Mouse (Mus musculus) heart, postnatal 25 days (tissue): Measurements from ENCODE around the gene Pde9a. TPM values are rescaled to one million over a fixed set of nuclear protein-coding genes. Genes with fewer than 3 reads are reported as not detected.
"Not testable (repeated sequence)": the region's sequence is repeated elsewhere in the genome, so short reads cannot be mapped to it uniquely, and the experiment has no call there.

Experiments used
- DNase-seq: peaks from one replicate; pipeline ENCODE4 v3.0.0; 2022; ENCODE audit warnings: low spot score
- intact Hi-C: fragments of 180-260 bp; cut with DNase I; formaldehyde crosslinking; loops from one replicate; pipeline ENCODE4 v1.15.1; 2025
- total RNA-seq, 2 experiments: library from RNA; stranded (reverse); gene quantifications; 2 replicates each; pipeline ENCODE4 v1.2.3; 2021

Gene Pde9a
- total RNA-seq = 1 to 10 TPM; 5.1 to 6.7 TPM

DNA sequence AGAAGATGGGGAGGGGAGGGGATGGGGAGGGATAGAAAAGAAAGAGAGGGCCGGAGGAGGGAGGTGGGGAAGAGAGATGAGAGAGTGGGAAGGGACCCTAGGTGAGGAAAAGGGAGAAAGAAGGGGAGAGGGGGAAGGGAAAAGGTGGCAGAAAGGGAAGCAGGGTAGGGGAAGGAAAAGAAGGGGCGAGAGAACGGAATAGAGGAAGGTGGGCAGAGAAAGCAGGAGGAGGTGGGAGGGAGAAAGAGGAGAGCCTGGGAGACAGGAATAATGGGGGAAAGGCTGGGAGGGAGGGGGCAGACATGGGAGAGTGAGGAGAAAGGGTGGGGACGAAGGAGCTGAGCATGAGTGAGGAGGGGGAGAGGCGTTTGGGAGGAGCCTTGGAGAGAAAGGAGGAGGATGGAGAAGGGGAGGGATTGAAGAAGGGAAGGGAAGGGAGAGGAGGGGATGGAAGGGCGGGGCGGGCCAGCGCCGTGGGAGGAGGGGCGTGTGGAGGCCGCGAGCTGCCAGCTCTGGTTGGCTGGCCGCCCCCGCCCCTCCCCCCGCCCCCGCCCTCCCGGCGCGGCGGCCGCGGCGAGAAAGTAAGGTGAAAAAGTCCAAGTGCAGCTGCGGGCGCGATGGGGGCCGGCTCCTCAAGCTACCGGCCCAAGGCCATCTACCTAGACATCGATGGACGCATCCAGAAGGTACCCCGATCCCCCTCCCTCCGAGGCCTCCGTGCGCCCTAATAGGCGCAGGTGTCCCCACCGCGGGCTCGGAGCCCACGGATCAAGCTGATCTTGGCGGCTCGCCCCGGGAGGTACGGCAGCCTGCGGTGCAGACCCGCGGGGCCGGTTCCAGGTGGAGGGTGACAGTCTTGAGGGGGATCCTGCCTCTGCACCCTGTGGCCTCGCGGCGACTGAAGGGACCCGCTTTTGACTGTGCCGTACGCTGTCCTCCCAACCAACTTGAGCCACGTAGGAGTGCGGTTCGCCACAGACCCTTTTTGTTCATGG is at the start of gene Pde9a:
TSS of gene Pde9a (plus strand) at position 540 of the 995 bp plus-strand sequence.
- intact Hi-C loops = loop anchor here (5.0 kb wide), 1 partner anchor 41 kb away; no protein-coding TSS in a partner anchor
- DNase-seq = peak; percentile 9

GRCm38 (mm10) chr17:31339769-31340168 is 46.2 kb upstream of the Pde9a start:
- intact Hi-C loops = loop anchor here (5.0 kb wide), 1 partner anchor 202 kb away; no protein-coding TSS in a partner anchor
- DNase-seq = no peak

DNA sequence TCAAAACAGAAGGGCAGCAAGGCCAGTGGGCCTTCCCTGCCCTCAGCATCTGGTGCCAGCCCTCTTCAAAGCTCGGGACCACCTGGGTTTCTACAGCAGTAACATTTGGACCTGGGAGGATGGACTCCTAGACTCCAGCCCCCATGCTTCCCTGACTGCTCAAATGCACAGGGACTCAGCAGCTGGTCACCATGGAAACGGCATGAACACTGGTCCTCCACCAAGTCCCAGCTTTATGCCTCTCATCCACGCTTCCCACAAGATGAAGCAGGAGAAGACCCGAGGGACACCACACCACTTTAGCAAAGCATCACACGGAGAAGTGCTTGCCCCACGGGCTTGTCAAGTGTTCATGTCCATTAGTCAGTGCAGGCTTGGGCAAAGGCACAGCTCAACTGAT is 43.8 kb upstream of the Pde9a start:
- no peak for DNase-seq
- intact Hi-C loops = loop anchor here (5.0 kb wide), 1 partner anchor 205 kb away; no protein-coding TSS in a partner anchor

GRCm38 (mm10) chr17:31344172-31344801 is 41.7 kb upstream of the Pde9a start:
- intact Hi-C loops = loop anchor here (1.0 to 5.0 kb wide), 2 partner anchors 90 to 207 kb away; no protein-coding TSS in a partner anchor
- DNase-seq = peak; percentile 10

DNA sequence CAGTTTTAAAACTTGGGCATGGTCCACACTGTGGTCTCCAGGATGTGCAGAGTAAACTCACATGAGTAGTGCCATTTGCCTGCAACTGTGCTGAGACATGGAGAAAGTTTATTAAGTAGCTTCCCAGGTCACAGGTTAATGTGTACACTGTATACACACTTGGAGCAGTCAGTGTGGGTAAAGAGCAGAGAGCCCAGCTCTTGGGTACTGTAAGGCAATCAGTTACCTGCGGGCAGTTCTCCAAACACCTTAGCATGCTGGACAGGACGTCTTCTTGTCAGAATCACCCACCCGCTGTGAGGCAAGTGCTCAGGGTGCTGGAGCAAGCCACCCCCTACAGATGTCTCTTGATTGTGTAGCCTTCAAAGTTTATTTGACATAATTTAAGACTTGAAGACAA is 41.2 kb upstream of the Pde9a start:
- DNase-seq = no peak
- intact Hi-C loops = loop anchor here (1.0 to 5.0 kb wide), 2 partner anchors 91 to 208 kb away; no protein-coding TSS in a partner anchor

DNA sequence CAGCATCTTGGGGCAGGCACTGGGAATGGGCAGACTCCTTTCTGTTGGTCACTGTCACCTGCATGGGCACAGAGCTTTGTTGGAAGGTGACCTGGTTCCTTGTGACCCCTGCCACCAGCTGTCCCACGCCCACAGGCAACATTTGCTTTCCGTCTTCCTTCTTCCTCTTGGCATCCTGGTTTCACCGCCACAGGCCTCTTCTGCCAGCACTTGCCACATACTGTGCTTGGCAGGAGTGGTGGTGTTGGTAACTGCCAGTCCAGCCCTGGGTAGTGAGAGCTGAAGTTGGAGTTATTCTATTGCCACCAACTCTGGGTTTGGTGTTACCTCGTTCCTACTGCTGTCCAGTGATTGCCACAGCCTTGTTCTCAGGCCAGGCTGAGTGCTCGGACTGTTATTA is 37.9 kb upstream of the Pde9a start:
- no peak for DNase-seq
- intact Hi-C loops = no loop called here

DNA sequence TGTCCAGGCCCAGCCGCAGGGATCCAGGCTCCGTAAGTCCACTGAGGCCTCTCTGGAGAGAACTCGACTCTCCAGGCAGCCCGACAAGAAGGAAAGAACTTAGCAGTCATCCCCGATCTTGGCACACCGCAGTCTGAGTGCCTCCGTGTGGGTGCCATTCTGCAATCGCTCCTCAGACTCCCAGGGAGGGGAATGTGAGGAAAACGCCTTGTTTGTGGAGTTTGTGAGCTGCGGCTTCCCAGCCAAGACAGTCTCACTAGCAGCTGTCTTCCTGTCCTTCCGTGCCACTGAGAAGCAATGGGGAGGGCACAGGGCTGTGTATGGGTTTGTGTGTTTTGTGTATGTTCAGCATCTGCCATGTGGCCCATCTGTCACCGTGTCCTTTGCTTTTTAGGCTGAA is 36.6 kb upstream of the Pde9a start:
- intact Hi-C loops = no loop called here

DNA sequence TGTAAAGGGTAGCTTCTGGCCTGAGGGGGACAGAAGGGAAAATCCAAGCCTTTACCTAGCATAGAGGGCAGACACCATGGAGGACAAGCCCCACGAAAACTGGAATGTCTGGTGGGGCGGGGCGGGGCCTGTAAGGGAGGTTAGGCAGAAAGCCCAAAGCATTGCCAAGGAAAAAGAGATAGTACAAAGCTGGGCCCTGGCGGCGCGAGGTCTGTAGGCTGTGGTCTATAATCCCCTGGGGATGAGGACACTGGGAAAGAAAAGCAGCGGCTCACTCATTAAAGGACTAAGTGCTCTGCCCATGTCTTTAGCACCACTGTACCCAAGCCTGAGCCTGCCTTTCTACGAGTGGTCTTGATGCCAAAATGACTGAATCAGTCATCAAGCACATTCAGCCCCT is 34.0 kb upstream of the Pde9a start:
- DNase-seq = no peak
- intact Hi-C loops = no loop called here

More for the DNA sequence above, 36.6 kb upstream of the Pde9a start:
- DNase-seq = no peak

- intact Hi-C loops = no loop called here
- DNase-seq = no peak
Measured at GRCm38 (mm10) chr17:31353255-31353654, 32.8 kb upstream of the Pde9a start.

GRCm38 (mm10) chr17:31354684-31355083 is 31.3 kb upstream of the Pde9a start:
- intact Hi-C loops, DNase-seq: not testable (repeated sequence)

GRCm38 (mm10) chr17:31355792-31356502 is 30.1 kb upstream of the Pde9a start:
- intact Hi-C loops = no loop called here
- no peak for DNase-seq

DNA sequence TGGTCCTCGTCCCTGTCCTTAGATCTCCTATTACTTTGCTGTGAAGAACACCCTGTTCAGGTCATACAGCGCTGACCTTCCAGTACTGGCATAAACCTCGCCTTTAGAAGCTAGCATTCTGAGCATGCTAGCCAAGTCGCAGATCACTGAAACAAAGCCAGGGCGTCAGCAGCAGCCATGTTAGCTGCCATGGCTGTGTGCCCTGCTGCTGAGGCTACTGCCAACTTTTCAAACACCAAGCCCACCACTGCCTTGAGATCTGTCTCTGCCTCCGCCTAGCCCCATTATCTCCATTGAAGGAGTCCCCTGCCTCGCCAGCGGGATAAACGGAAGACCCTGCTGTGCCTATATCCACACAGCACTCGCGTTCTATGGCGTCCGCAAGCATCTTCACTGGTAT is 25.4 kb upstream of the Pde9a start:
- no peak for DNase-seq
- intact Hi-C loops = no loop called here

- intact Hi-C loops = no loop called here
Measured at GRCm38 (mm10) chr17:31365586-31366166, 20.3 kb upstream of the Pde9a start.

GRCm38 (mm10) chr17:31370221-31370620 is 15.8 kb upstream of the Pde9a start:
- intact Hi-C loops = no loop called here
- DNase-seq = no peak

More at GRCm38 (mm10) chr17:31365586-31366166, 20.3 kb upstream of the Pde9a start:
- no peak for DNase-seq

GRCm38 (mm10) chr17:31370931-31371330 is 15.1 kb upstream of the Pde9a start:
- DNase-seq = no peak
- intact Hi-C loops = no loop called here

DNA sequence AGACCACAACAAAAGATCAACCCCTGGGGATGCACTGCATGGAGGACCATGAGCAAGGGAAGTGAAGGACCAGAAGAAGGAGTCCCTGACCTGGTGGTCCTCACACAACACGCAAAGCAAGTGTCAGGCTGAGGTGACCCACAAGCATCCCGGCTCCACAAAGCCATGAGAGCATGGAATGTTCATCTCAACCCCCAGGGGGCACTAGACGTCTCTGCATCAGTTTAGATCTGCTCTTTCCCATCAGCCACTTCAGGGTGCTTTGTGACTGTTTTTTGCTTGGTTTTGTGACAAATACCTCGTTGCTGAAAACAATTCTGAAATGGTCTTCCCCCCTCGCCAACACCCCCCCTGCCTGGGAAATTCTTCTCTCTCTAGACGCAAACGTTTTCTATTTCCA is 8.0 kb upstream of the Pde9a start:
- DNase-seq = peak; percentile 28
- intact Hi-C loops = loop anchor here (1.0 to 2.0 kb wide), 3 partner anchors 71 to 287 kb away; no protein-coding TSS in a partner anchor

- DNase-seq = peak; percentile 11
- intact Hi-C loops = loop anchor here (1.0 to 2.0 kb wide), 3 partner anchors 71 to 286 kb away; no protein-coding TSS in a partner anchor
Measured at GRCm38 (mm10) chr17:31378361-31378761, 7.6 kb upstream of the Pde9a start.

DNA sequence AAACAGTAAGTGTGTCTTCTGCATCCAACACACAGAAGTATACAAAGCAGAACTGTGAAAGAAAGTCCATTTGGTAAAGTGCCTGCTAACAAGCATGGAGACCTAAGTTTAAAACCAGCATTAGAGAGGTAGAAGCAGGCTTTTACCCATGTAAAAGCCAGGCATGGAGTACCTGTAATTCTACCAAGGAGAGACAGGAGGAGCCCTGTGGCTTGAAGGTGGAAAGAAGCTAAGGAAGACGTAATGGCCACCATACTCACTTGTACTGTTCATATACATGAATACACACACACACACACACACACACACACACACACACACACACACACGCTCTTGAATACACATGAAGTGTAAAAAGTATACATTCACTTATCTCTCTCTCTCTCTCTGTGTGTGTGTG is 6.9 kb upstream of the Pde9a start:
- no peak for DNase-seq
- intact Hi-C loops = loop anchor here (2.0 kb wide), 1 partner anchor 286 kb away; no protein-coding TSS in a partner anchor

GRCm38 (mm10) chr17:31379863-31380262 is 6.1 kb upstream of the Pde9a start:
- DNase-seq = no peak
- intact Hi-C loops = loop anchor here (2.0 kb wide), 1 partner anchor 285 kb away; no protein-coding TSS in a partner anchor
